Mouse (Mus musculus) layer of hippocampus, adult 9-10 months (tissue): Measurements from ENCODE around the gene Pdia5.

ENCODE experiments used
- DNase-seq: peaks from one replicate; pipeline ENCODE4 v3.0.0; 2022; ENCODE audit warnings: low spot score

Gene Pdia5

DNA sequence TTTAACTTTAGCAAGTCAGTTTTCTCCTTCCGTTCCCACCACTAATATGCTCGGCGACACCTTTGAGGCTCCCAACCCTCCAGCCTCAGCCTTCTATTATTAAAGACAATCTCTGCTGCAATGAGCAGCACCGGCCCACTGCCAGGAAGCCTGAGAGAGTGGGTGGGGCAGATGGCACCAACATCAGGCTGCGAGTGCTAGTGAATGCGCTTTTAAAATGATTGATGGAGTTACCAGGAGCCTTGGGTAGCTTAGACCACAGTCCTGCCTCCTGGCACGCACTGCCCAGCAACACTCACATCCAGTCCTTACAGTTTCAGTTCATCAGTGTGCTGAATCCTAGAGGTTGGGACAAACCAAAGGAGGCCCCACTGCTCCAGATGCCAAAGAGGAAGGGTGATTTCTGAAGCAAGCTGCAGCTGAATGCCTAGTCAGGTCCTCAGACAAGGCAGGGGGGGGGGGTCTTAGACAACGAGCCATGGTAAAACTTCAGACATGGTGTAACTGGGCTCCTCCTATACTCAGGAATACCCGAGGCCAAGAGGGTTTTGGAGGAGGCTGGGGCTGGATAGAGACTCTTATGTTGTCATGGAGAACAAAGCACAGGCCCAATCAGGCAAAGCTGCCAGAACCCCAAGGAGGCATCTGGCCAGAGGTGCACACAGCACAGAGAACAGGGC, 49.2 kb downstream of the Pdia5 start:
- peak; percentile 79 for DNase-seq

DNA sequence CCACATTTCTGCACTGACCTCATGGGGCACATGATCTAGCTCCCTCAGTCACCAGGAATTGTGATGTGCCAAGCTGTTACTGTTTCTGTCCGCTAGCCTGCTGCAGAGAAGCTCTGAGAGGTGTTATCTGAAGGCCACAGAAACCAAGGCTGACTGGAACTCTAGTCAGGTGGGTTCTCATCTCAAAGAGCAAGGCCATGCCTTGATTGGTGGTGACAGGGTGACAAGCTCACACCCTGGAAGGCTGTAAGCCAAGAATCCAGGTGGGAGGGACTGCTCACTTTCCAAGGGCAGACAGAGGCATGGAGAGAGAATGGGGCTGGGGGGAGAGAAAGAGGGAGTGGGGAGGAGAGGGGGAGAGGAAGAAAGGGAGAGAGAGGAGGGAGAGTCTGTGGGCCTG, 51.6 kb downstream of the Pdia5 start:
- no peak for DNase-seq

DNA sequence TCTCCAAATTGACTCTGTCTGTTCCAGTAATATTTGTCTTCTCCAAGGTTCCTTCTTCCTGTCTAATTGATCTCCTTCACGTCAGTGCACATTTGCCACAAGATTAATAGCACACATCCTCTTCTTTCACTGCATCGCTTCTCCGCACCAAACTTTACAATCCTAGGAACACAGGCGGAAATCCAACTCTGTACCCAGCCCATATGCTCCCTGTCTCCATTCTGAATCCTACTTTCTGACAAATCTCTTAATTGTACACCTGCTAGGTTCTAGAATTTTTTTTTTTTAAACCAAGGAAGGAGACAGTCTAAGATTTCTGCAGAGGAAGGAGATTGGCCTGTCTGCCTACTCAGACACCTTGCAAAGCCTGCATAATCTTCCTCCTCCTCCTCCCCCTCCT, 59.1 kb downstream of the Pdia5 start:
- no peak for DNase-seq

DNA sequence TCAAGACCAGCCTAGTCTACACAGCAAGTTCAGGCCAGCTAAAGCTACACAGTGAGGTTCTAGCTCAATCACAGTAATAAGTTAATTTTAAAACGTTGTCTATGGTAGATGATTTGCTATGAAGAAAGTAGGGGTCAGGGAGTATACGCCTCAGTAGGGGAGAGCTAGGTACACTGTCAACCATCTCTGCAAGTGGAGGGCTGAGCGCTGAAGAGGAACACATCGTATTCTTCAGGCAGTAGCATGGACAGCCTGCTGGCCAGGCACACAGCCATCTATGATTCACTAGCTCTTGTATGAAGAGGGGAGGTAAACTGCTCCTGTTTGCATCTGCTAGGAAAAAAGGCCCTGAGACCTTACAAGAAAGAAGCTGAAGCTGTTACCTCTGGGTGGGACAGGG, 65.7 kb downstream of the Pdia5 start:
- no peak for DNase-seq

DNA sequence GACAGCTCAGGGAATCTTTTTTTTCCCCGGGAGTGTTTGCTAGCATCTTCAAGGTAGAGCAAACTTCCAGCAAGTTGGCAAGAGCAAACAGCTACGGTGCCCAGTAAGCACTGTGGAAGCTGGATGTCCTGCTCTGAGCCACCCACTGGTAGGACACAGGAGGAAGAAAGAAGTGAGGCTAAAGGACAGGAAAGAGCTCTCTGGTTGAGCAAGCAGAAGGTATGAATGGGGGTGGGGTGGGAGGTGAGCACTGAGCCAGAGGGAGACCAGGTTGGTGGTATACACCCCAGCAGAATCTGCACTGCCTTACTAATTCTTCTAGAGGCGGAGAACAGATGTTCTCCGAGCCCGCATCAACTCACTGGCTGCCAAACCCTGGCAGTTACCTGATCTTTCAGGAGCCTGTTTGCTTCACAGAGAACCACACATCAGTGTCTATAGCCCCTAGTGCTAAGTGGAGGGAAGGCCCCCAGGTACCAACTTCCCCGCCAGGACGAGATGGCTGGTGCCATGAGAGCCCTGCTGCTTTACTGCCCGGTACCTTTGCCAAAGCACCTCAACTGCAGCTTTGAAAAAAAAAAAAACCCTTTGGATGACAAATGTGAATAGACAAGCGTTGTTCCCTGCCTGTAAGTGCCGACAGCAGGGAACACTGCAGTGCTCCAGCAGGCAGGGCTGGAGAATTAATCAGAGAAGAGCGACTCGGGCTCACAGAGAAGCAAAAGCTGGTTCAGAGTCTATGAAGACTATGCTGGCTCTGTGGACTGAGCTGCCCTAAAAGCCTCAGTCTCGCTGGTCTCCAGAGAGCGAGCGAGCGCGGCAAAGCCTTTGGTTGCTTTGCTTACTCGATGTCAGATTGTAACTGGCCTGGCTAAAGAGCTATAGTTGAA, 67.2 kb downstream of the Pdia5 start:
- DNase-seq, result no peak

DNA sequence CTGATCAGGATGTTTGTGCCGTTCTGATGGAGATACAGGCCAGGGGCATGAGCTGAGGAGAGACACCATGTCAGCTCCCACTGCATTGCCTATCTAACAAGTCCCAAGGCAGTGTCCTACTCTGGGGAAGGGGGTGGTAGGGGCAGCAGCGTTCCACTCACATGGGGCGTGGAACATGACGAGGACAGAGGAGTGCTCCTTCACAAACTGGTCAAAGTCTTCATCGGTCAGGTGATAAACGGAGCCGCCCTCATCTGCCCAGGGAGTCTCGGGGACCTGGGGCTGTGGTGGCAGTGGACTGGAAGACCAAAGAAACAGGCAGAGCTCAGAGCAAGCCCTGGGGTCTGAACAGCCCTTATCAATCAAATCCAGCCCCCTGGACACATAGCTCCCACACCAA, 68.0 kb downstream of the Pdia5 start:
- no peak for DNase-seq

DNA sequence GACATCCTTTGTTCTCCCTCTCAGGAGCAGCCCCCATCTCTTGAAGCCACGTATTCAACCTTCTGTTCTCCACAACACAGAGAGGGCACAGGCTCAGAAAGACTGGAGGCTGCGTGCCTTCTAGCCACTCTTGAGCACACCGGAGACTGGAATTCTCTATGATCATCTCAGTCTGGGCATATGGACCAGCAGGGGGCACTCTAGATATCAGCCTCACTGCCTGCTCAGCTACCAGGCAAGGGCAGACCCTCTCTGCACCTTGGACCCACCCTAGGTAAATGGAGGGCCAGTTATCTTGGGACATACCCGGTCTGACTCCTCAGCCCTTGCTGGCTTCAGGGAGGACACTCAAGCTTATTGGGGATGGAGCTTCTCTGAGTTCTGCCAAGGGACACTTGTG, 68.5 kb downstream of the Pdia5 start:
- no peak for DNase-seq

DNA sequence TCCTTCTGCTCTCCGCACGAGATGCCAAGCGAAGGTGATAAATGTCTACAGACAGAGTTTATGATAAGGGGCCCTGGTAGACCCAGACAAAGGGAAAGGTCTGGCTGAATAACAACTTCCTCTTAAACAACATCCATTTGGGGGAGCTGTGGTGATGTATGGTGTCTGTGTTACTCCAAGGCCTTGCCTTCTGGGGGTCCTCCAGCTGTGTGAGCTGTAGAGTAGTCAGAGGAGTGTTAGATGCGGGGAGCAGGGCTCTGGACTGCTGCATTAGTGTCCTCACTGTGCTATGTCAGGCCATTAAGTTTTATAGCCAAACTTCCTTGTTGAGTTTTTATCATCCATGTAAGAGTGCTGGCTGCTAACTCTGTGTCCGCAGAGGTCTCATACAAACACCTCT, 76.1 kb downstream of the Pdia5 start:
- no peak for DNase-seq

DNA sequence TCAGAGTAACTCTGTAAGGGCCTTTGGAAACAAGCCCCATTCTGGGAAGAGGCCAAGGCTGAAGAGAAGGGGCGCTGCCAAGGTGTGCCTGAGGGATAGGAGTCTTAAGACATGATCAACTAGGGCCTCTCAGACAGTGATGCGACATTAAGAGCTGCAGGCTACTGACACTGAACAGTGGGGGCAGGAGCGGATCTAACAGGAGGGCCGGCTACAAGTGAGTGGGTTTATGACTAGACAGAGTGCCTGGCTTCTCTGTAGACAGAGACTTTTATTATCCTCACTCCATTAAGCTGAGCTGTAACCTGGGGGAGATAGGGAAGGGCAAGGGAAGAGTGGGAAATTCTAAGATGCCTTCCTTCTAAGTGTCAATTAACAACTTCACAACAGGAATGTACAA, 84.0 kb downstream of the Pdia5 start:
- no peak for DNase-seq

DNA sequence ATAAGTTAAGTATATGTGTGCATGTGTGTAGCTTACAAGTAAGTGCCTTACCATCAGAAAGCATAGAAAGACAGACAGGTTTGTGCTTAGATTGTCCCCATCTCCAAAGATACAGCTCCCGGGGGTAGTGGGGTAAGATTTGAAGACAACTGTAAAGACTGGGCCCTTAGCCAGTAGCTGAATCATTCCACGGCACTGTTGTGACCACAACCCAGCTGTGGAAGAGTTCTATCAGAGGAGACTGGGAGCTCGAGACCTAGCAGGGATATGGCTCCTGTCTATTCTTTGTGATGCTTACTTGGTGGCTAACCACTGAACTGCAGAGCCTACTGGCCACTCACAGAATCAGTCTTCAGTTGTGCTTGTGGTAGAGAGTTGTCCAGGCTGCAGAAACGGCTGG, 84.5 kb downstream of the Pdia5 start:
- no peak for DNase-seq

DNA sequence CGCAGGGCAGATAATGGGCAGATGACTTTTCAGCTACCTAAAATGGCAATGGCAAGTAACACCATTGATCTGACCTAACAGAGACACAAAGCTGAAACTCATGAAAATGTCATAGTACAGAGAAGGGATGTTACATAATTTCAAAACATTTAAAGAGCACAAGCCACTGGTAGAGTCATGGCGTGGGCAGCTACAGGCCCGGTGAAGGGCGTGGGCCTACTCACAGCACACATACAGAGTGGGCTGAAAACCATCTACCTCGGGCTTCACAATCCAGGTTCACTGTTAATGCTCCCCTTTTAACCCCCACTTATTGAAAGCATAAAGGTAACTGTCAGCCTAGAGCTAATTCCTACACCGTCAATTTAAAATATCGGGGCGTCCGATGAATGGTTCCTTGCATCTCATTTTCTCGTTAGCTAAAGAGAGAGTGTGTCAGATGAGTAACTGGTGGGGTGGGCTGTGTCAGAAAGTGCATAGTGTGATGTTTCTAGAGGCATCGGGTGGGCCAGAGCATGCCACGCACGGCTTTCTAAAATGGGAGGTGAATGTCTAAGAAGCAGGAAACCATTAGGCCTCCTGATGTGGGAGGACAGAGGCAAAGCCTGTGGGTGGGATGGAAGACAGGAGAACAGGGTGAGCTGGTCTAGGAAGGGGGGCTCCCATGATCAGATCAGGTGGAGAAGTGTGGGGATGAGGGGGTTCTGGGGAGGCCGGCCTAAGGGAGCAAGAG, 85.2 kb downstream of the Pdia5 start:
- no peak for DNase-seq

DNA sequence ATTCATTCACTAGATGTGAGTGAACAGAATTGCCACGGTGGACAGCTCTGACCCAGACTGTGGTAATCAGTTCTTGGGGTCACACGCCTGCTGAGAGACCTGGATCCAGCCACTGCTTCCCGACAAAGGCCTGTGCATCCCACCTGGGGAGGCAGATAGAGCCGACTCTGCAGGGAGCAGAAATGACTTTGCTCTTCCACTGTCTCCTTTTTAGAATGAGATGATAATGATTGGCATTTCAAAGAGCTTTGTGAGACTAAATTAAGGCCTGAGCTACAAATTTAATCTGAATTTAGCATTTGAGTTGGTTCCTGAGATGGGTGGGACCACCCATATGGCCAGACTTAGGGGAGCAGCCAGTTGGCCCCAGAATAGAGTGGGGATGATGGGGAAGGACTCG, 85.8 kb downstream of the Pdia5 start:
- DNase-seq, result no peak

DNA sequence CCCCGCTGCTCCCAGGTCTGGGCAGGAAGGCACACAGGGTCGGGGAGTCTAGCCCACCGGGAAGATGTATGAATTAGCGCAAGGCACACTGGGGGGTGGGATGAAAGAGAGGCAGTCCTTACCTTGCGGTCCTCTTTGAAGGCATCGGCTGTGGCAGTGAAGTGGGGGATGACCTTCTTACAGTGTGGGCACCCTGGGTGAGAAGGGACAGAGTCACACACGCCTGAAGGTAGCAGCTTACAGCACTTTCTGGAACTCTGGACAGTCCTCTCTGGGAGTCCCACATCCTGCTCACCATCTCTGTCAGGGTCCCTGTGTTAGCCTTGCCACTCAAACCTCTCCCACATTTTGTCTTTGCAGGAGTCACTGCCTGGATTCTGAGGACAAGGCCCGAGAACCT, 86.8 kb downstream of the Pdia5 start:
- no peak for DNase-seq

DNA sequence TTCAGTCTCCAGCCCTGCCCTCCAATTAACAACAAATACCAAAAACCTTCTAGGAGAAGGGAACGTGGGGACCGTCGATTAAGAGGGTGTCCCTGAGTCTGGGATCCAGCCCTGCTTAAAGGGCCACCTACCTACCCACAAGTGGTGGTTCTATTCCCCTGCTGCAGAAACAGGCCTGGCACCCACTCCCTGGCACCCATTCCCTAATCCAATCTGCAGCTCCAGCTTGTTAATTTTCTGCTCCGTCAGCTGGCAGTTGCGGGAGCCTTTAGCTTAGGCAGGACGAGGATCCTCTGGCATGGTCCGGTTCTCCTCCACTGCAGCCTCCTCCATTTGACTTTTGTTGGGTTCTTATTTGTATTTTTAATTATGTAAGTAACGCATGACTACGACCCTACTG, 87.3 kb downstream of the Pdia5 start:
- no peak for DNase-seq

DNA sequence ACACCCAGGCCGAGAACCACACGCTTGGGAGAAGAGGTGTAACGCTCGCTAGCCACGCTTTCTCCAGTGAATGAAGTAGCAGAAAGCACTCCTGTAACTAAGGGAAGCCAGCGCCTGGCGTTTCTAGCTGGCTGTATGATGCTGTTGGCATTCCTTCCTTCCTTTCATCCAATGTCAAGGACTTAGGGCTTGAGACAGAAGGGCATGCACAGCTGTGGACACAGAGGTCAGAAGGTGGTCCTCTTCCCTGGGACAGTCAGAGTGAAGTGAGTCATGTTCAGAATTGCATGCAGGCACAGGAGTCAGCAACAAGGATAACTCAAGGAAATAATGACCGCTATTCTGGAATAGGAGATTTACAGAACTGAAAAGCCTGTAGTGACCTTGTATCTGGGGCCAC, 97.9 kb downstream of the Pdia5 start:
- no peak for DNase-seq

DNA sequence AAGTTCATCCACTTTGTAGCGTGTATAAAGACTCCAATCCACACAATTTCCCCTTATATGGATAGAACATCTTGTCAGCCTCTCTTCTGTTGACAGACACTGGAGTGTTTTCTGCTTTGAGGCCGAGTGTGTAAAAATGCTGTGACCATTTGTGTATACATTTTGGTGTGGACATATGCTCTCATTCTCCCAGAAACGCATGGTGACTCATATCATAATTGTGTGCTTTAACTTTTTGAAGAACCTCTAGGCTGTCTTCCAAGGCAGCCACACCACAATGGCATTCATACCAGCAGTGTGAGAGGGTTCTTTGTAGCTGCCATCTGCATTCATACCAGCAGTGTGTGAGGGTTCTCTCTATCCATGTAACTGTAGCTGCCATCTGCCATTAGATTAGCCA, 105.0 kb downstream of the Pdia5 start:
- no peak for DNase-seq

DNA sequence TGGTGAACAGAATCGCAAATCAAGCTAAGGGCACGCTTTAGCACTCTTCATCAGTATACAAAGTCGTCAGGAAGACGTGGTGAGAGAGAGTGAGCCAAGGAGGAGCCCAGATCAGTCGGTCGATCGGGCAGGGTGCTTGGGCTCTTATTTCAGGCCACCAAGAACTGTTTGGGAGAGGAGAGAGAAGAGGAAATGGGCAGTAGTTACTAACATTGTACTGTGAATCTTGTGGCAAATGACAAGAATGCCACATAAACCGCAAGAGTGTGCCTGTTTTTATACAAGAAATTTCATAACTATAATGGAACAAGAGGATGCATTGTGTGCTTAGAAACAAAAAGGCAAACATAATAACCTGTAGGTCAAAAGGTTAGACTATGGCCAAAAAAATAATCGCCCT, 110.6 kb downstream of the Pdia5 start:
- no peak for DNase-seq

DNA sequence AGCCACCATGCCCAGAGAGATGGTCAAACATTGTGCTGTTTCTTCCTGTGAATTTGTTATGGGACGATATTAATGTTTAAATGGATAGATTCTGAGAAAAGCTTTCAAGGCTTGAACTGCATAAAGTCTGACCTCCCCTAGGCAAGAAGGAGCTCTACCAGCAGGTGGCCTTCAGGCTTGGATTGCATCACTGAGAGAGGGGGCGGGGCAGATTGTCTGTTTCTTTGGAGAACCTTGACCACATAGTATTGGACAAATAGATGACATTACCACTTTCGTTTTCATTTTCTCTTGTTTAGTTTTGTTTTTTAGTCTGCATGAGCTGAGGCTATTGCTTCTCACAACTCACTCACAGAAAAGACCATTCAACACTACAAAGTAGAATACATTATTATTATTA, 111.3 kb downstream of the Pdia5 start:
- DNase-seq, result no peak

DNA sequence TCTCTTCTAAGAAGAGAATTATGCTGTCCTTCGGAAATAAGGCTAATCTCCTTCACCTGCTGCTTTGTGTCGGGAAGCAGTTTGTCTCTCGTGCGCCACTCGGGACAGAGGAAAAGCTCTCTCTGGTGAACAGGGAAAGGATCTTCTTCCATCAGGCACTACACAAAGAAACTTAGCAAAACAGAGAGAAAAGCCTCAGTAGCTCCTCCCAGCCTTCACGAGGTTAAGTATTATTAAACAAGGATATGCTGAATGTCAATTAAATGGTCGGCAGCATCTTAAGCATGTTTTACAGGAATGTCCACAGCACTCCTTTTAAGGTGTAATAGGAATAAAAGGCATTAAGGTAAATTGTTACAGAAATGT, 126.6 kb downstream of the Pdia5 start:
- no peak for DNase-seq

DNA sequence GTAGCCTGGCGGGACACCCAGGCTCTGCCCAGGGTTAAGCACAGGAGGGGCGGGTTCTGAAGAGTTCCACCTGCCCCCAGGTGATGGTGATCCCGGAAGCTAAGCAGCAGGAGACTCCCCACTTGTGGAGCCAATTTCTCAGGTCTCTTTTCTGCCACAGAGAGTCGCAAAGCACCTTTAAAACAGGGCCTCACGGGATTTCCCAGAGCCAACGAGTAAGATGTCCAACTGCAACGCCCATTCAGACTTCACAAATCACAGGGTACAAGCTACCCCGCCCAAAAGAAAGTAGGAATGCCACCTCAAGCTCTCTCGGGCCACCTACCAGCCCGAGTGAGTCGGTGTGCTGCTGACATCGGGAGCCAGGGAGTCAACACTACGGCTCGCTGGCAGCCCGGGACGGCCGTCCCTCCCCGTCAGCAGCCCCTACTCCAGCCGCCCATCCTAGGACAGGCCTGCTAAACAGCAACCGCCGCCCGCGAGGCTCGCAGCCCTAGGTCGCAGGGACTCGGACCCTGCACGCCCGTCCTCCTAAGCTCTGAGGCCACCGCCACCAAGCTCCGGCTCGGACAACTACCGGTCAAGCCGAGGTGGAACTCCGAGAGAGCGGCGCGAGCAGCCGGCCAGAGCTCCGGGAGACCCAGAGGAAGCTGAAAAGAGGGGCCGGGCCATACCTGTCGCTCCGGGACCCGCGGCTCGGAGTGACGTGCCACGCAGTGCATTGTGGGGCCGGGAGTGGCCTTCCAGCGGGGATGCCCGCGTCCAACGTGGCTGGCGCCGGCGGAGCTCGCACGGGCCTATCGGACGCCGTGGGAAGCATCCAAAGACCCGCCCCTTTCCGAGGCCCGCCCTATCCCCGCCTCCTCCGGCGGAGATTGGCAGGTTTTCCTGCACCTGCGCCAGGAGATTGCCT, 127.3 kb downstream of the Pdia5 start, which contains the start of gene Sec22a:
Gene Sec22a (minus strand): TSS at position 769 of the 913 bp plus-strand sequence.
- peak; percentile 59 for DNase-seq

DNA sequence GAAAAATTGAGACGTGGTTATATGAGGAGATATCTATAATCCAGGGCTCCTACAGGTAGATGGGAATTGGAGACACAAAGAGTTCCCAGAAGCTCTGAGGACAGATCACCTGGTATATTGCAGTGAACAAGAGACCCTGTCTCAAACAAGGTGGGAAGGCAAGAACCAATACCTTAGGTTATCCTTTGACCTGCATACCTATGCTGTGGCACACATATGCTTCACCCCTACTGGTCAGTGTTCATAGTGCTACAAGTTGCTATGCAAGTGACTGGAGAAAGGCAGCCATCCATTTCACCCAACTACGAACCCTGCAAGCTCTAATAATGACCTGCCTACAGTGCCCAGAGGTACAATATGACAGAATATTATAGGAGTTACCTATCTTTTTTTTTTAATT, 128.5 kb downstream of the Pdia5 start:
- DNase-seq, result no peak

DNA sequence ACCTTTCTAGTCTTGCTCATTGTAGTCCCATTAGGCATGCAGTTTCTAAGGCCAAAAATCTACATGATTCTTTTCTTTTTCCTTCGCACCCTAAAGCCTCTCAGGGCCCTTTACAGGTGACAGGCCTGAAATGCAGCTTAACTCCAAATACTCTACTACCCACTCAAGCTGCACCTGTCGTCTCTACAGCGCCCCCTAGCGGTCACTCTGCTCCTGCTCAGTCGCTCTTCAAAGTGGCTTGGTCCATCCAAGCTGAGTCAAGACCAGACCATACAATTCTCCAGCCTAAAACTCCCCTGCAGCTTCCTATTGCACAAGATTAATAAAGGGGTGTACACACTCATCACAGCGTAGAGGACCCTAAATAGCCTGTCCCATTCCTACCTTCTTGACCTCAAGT, 130.1 kb downstream of the Pdia5 start:
- no peak for DNase-seq
